Comparison of ENCODE assay signal across 8 mouse cellular contexts in the genomic region with DNA sequence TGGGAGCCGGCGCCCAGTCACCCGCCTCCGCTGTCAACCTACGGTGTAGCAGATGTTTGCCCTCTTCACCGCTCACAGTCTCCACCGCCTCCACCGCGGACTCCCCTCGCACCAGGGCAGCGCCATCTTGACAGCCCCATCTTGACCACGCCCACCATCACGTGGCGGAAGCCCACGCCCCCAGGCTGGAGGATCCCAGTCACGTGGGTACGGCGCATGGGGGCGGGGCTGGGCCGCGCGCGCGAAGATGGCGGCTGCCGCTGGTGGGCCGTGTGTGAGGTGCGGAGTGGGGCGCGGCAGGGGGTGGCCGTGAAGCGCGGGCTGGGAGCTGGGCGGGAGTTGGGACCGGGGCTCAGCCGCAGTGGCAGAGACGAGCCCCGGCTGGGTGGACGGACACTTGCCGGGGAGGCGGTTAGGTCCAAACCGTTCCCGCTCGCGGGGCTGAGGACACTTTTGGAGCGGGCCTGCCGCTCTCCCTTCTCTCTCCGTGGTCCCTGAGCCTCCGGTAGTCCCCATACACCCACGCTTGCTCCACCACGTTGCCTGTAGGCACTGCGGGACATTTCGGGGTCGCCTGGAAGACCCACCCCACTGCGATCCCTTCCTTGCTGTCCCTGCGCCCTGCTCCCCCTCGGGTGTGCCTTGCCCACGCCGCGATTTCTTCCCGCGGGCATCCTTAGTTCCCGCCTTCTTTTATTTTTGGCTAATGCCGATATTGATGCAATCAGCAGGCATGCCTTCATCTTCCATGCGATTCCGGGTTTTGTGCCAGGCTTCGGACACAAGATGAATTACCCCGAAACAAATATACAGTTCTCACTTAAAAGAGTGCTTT. TPM values are rescaled to one million over a fixed set of nuclear protein-coding genes. Genes with fewer than 3 reads are reported as not detected.
DNase-seq lines count a peak whose midpoint lies in the region; ATAC-seq and TF ChIP-seq lines count a peak whose summit lies in the region.

A gene (minus strand): TSS at position 143 of the 835 bp plus-strand sequence.
A gene (plus strand): TSS at position 206 of the 835 bp plus-strand sequence.

- peak; percentile 80 for ATAC-seq in activated CD4-positive, CD25-positive, alpha-beta regulatory T cell, adult 4 months
- ATAC-seq in megakaryocyte progenitor cell, adult 5-6 weeks (replicated peaks; ENCODE audit: poor library complexity), result peak; percentile 93

- H3K4me1 ChIP-seq in cortical plate, adult 2 months (ENCODE audit: control insufficient read depth, insufficient read depth, low read length), result peaks cover 4% of the 10 kb centered on the region; the same call in 1 of the 2 replicates

- DNase-seq in gastrocnemius, postnatal 10 days, result peak; percentile 99
- DNase-seq in induced T-regulatory cell, adult 2 months (ENCODE audit: low read depth), result peak; percentile 98
- peak; percentile 81 to 94 for DNase-seq in left cerebral cortex, adult 9 months (ENCODE audit: low spot score in 2 of 2)
- DNase-seq in right cerebral cortex, postnatal 14 days, result peak; percentile 99
- DNase-seq in urinary bladder, postnatal 36 days (ENCODE audit: low spot score in 2 of 2), result peak; percentile 95 to 96

- TF ChIP-seq CTCF in cortical plate, adult 2 months (IDR thresholded peaks at IDR 0.05; ENCODE audit: extremely low read depth, insufficient read depth, low read length), result no peak

- peak within 1 kb of the TSS; percentile 83 for H3K4me3 ChIP-seq in cortical plate, adult 2 months (ENCODE audit: insufficient read depth, low read length)

- TF ChIP-seq POLR2A in cortical plate, adult 2 months (IDR thresholded peaks at IDR 0.05; ENCODE audit: extremely low read depth, insufficient read depth, low read length), result peak; percentile 90

- no peak within 1 kb of the TSS for H3K27ac ChIP-seq in cortical plate, adult 2 months (ENCODE audit: insufficient read depth, low read length)

RNA-seq across cellular contexts. Expression of the first gene that starts in this region (rescaled TPM):
- polyA plus RNA-seq in activated CD4-positive, CD25-positive, alpha-beta regulatory T cell, adult 4 months (2017; shearing (Covaris generic)), result 10 to 100 TPM; 11.6 to 13.6 TPM
- 16.7 and 16.9 TPM in 2 replicates for polyA plus RNA-seq in cortical plate, adult 2 months (2012; rRNA removed)
- 10 to 100 TPM; 17.3 to 18.3 TPM for total RNA-seq in gastrocnemius, postnatal 10 days (2021)
- total RNA-seq in megakaryocyte progenitor cell, adult 5-6 weeks (2015), result 5.9 TPM in 2 replicates
- total RNA-seq in megakaryocyte progenitor cell, adult 5-6 weeks (2017), result 9.3 and 14.1 TPM in 2 replicates

RNA-seq across cellular contexts. Expression of the second gene that starts in this region (rescaled TPM):
- polyA plus RNA-seq in activated CD4-positive, CD25-positive, alpha-beta regulatory T cell, adult 4 months (2017; shearing (Covaris generic)), result 10 to 100 TPM; 25.8 to 30.6 TPM
- 15.7 and 16.5 TPM in 2 replicates for polyA plus RNA-seq in cortical plate, adult 2 months (2012; rRNA removed)
- total RNA-seq in gastrocnemius, postnatal 10 days (2021), result 10 to 100 TPM; 15.9 to 18.1 TPM
- 34.3 and 35.8 TPM in 2 replicates for total RNA-seq in megakaryocyte progenitor cell, adult 5-6 weeks (2015)
- total RNA-seq in megakaryocyte progenitor cell, adult 5-6 weeks (2017), result 21.6 and 21.7 TPM in 2 replicates
